Mouse (Mus musculus): ENCODE measurements around the gene Utp11. TPM values are rescaled to one million over a fixed set of nuclear protein-coding genes. Genes with fewer than 3 reads are reported as not detected.
"Not testable (repeated sequence)": the region's sequence is repeated elsewhere in the genome, so short reads cannot be mapped to it uniquely, and the experiment has no call there.

Utp11 gene
- 10 to 100 TPM; 11.0 to 14.0 TPM for total RNA-seq (2021)
- long read RNA-seq, experiment 1, transcript Utp11-201 (8 exons, 1,603 nt), result major isoform, 26 of 29 reads
- long read RNA-seq, experiment 1, partial matches to known transcripts, result 2 of 29 reads
- long read RNA-seq, experiment 1, other reads (novel, unspliced or antisense), result 1 of 29 reads
- long read RNA-seq, experiment 2, transcript Utp11-201 (8 exons, 1,603 nt), result major isoform, 19 of 25 reads
- long read RNA-seq, experiment 2, partial matches to known transcripts, result 2 of 25 reads
- long read RNA-seq, experiment 2, other reads (novel, unspliced or antisense), result 4 of 25 reads

- peak; percentile 91 to 94 for DNase-seq
These were observed at the start of gene Utp11 for GRCm38 (mm10) chr4:124693135-124693894. Gene Utp11, minus strand, starts transcription at chr4:124693600.

DNA sequence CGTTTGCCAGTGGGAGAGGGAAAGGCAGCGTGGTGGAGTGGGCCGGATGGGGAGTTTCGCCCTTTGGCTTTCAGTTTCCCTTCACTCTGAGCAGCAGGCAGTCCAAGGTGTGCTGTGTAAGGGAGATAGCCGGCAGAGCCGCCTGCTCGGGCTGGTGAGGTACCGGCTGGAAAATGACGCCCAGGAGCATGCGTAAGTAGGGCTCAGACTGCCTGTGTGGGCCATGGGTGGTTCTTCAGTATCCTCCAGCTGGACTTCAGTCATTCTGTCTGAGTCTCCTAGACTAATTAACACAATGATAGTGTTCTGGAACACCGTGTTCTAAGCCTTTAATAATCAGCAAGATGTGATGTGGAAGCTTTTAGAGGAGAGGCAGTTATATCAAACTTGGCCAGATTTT, 49.4 kb upstream of the Utp11 start:
- DNase-seq, result no peak

DNA sequence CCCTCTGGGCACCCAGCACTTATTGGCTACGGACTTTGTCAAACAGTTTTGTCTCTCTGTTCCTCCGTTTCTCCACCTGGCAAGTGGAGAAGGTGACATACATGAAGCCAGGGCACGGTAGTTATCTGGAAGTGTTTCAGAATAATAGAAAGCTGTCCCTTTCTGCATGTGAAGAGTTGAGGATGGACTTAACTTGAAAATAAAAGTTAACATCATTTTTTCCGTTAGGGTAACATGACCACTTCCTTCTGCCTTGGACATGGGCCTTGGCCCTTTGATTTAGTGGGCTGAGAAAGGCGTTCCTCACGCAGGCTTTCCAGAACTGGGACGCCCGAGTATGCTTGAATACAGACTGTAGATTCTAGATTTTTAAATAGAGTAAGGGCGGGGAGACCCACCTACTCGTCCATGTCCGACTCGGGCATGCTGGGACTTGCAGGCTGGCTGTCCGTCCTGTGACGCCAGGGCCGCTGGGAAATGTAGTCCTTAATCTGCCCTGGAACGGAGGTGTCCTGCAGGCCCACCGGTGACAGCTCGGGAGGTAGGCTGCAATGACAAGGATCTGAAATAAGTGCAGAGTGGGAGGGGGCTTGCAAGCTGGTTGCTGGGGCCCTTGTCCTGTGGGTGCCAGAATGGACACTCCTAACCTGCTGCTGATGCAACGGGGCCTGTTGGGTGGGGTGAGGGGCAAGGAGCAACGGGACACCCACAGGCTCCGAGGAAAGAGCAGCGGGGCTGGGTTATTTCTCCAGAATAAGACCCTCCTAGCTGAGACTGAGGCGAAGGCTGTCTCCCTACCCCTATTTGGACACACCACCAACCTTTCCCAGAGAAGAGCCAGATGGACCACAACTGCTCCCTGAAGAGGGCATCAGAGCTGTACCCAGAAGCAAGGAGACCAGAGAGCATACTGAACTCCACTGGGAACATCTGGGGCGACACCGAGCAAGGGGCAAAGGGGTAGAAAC, 48.3 kb upstream of the Utp11 start, which contains the start of gene Inpp5b:
Inpp5b (plus strand) TSS at position 475 of the 968 bp plus-strand sequence.
- DNase-seq, result peak; percentile 91

DNA sequence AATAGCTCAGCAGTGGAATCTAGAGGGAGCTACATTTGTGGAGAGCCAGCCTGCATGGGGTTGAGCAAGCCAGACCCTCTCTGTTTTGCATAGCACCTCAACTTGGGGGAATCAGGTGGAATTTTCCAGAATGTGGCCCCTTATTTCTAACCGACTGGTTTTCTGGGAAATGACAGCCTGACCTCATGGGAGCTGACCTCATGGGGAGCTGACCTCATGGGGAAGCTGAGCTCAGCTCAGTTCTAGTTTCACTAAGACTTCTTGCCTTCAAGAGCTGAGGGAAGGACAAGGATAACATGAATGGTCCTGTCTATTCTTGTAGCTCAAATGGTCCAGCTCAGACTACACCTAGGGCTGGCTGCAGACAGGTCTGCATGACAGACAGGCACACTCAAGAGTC, 45.4 kb upstream of the Utp11 start:
- no peak for DNase-seq

GRCm38 (mm10) chr4:124738013-124738412, 44.6 kb upstream of the Utp11 start:
- no peak for DNase-seq

- no peak for DNase-seq
These were observed 44.1 kb upstream of the Utp11 start for GRCm38 (mm10) chr4:124737486-124737885.

- DNase-seq, result no peak
These were observed 43.6 kb upstream of the Utp11 start for GRCm38 (mm10) chr4:124736952-124737351.

- DNase-seq, result no peak
These were observed 32.7 kb upstream of the Utp11 start for GRCm38 (mm10) chr4:124726121-124726520.

GRCm38 (mm10) chr4:124719101-124719500, 25.7 kb upstream of the Utp11 start:
- no peak for DNase-seq

DNA sequence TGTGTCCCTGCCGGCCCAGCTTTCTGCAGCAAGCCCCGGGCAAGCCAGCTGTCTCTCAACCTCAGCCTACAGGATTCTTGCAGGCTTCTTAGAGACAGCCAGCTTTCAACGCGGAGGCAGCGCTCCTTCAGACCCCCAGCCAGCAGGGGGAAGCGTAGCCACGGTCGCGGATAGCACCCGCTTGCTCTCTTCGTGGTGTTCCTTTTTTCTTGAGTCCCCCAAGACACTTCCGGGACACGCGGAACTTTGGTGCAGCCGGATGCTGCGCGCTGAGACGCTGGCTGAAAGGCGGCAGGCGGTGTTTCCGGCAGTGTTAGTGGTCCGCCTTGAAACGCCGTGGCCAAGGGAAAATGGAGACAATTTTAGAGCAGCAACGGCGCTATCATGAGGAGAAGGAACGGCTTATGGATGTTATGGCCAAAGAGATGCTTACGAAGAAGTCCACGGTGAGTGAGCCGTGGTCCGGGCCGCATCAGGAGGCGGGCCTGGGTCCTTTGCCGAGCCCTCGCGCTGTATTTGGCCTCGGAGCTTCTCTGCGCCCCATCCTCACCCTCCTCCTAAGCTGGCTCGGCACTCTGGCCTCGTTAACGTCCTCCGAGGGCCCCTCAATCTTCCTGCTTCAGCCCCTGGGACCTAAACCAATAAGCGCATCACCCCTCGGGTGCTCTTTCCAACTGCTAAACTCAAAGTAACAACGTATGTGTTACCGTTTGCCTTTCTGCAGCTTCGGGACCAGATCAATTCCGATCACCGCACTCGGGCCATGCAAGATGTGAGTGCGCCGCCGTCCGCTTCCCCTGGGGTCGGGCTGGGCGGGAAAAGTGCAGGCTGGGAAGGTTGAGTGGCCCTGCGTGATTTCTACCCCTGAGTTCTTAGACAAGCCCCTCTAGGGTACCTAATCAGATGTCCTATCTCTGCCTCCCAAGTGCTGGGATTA, 21.4 kb upstream of the Utp11 start, which contains the start of gene Sf3a3:
Sf3a3 (plus strand) TSS at position 232 of the 937 bp plus-strand sequence.
- peak; percentile 96 to 98 for DNase-seq

DNA sequence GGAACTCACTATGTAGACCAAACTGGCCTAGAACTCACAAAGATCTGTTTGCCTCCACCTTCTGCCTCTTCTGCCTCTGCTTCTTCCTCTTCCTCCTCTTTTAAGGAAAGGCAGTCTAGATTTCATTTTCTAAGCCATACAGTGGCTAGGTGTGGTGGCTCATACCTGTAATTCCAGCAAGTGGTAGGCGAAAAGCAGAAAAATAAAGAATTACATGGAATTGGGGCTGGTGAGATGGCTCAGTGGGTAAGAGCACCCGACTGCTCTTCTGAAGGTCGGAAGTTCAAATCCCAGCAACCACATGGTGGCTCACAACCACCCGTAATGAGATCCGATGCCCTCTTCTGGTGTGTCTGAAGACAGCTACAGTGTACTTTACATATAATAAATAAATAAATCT, 20.4 kb upstream of the Utp11 start:
- not testable (repeated sequence) for DNase-seq

DNA sequence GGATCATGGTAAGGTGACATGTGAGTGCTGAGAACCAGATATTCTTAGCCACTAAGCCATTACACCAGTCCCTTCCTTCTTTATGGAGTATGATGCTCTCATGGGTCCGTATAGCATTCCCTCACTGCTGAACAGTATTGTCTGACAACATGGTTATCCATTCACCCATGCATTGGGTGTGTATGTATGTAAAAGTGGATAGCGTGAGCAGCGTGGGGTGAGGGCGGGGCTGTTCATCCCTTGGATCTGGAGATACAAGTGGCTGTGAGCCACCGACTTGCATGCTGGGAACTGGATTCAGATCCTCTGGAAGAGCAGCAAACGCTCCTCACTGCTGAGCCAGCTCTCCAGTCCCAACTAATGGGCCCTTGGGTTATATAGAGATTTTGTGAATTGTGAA, 19.2 kb upstream of the Utp11 start:
- no peak for DNase-seq

- peak; percentile 64 to 73 for DNase-seq
These were observed 17.4 kb upstream of the Utp11 start for GRCm38 (mm10) chr4:124710776-124711291.

DNA sequence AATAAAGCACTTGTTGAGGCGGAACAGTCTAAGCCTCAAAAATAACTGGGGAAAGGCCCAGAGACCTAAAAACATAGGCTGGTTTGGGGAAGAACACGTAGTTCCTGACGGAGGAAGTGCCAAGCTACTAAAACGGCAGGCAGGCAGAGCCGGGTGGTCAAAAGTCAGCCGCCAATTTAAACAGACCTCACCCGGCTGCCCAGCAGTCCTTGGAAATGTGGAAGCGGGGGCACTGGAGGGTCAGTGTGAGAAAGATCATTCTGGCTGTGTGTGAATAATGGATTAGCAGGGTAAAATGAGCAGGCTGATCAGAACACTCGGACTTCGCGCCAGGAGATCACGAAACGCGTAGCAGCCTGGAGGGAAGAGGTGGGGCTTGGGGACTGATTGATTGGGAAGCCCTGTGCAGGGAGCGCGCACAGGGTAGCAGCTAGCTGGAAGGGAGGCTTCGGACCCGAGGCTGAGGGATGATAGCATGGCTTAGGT, 16.6 kb upstream of the Utp11 start:
- DNase-seq, result peak; percentile 62 to 71

GRCm38 (mm10) chr4:124708518-124709477, 15.4 kb upstream of the Utp11 start:
- peak; percentile 93 to 96 for DNase-seq

- DNase-seq, result not testable (repeated sequence)
These were observed 14.8 kb upstream of the Utp11 start for GRCm38 (mm10) chr4:124708200-124708517.

DNA sequence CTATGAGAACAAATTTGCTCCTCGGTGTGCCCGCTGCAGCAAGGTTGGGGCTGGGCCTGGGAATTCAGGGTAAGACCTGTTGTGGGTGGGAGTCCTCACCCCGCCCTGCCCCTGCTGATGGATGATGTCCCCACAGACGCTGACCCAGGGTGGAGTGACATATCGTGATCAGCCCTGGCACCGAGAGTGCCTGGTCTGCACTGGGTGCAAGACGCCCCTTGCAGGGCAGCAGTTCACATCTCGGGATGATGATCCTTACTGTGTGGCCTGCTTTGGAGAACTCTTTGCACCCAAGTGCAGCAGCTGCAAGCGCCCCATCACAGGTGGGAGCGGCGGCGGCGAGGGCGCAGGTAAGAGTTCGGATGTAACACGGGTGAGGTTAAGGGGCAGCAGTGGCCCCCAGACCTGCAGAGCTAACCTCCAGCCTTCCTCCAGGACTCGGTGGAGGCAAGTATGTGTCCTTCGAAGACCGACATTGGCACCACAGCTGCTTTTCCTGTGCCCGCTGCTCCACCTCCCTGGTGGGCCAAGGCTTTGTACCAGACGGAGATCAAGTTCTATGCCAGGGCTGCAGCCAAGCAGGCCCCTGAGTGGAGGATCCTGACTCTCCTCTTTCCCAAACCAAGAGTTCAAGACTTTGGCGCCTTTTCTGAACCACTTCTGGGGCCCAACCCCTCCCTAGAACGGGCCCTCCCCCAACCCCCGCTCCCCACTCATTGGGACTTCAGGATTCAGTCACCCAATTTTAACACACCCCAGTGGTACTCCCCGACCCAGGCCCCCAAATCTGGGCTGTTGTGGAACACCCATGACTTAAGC, 14.2 kb upstream of the Utp11 start:
- DNase-seq, result not testable (repeated sequence)

GRCm38 (mm10) chr4:124705661-124706269, 12.4 kb upstream of the Utp11 start:
- no peak for DNase-seq

Data from heart, adult 18-20 months (tissue).